Mouse (Mus musculus): ENCODE results near the gene Rnf207. TPM values are rescaled to one million over a fixed set of nuclear protein-coding genes. Genes with fewer than 3 reads are reported as not detected.

Rnf207 gene
- polyA plus RNA-seq, 1 experiment, result not detected

DNA sequence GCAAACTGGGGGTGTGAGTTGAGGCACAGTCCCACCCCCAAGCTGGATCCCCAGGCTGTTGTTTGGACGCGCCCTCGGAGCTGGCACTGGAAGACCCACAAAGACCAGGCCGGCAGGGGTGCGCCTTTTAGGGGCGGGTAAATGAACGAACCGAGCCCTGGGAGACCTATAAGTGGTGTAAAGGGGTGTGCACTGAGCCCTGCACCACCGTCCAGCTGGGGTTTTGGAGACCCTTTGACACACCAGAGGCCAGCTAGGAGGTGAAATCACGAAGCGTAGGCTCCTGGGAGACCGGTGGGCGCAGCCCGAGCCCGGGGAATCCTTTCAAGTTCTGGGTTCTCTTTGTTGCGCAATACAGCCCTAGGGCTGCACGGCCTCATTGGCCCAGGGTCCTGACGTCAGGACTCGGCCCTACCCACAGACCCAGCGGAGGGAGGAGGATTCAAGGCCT, 44.1 kb downstream of the Rnf207 start:
- peak overlapping the region; percentile 36 for H3K4me3 ChIP-seq (ENCODE audit: insufficient read depth, low read length)
- no peak for TF ChIP-seq POLR2A (IDR thresholded peaks at IDR 0.05; ENCODE audit: borderline replicate concordance, low read depth, low read length)
- no peak for TF ChIP-seq CTCF (IDR thresholded peaks at IDR 0.05; ENCODE audit: low read depth, low read length)
- no peaks in the 10 kb centered on the region for H3K4me1 ChIP-seq (ENCODE audit: control insufficient read depth, insufficient read depth, low read length)
- H3K27ac ChIP-seq (ENCODE audit: insufficient read depth, low read depth, low read length), result no peak overlapping the region

- Histone ChIP-seq H3K4me3 (ENCODE audit: insufficient read depth, low read length) (peak within 1 kb of the TSS; percentile 36), H3K4me1 (ENCODE audit: control insufficient read depth, insufficient read depth, low read length) (no peaks in the 10 kb centered on the region), H3K27ac (ENCODE audit: insufficient read depth, low read depth, low read length) (no peak within 1 kb of the TSS)
- TF ChIP-seq CTCF (IDR thresholded peaks at IDR 0.05; ENCODE audit: low read depth, low read length) (no peak), POLR2A (IDR thresholded peaks at IDR 0.05; ENCODE audit: borderline replicate concordance, low read depth, low read length) (no peak)
These were observed 45.1 kb downstream of the Rnf207 start, which contains the start of gene Gpr153 for GRCm38 (mm10) chr4:152273621-152274236. TSS of gene Gpr153 (plus strand) at chr4:152274232.

- H3K27ac ChIP-seq (ENCODE audit: insufficient read depth, low read depth, low read length), result no peak overlapping the region
- TF ChIP-seq CTCF (IDR thresholded peaks at IDR 0.05; ENCODE audit: low read depth, low read length) (no peak), POLR2A (IDR thresholded peaks at IDR 0.05; ENCODE audit: borderline replicate concordance, low read depth, low read length) (no peak)
- H3K4me1 ChIP-seq (ENCODE audit: control insufficient read depth, insufficient read depth, low read length), result no peaks in the 10 kb centered on the region
- H3K4me3 ChIP-seq (ENCODE audit: insufficient read depth, low read length), result no peak overlapping the region
These were observed 45.6 kb downstream of the Rnf207 start for GRCm38 (mm10) chr4:152273191-152273590.

GRCm38 (mm10) chr4:152272449-152273049, 46.2 kb downstream of the Rnf207 start:
- H3K27ac ChIP-seq (ENCODE audit: insufficient read depth, low read depth, low read length), result no peak overlapping the region

DNA sequence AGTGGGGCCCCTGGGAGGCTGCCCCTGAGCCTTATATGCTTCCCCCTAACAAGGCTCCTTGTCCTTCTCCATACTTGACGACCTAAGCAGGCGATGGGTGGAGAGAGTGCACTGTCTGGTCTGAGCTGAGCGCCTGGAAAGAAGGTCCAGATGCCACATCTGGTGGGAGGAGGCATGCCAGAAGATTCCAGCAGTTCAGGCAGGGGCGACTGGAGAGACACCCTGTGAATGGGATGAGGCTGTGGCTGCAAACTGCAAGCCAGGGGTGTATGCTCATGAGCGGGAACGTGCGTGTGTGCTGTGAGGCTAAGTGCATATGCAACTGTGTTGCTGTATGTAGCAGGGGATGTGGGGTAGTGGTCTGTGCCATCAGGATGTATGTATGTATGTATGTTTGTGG, 46.8 kb downstream of the Rnf207 start:
- Histone ChIP-seq H3K27ac (ENCODE audit: insufficient read depth, low read depth, low read length) (no peak overlapping the region), H3K4me3 (ENCODE audit: insufficient read depth, low read length) (no peak overlapping the region), H3K4me1 (ENCODE audit: control insufficient read depth, insufficient read depth, low read length) (no peaks in the 10 kb centered on the region)
- TF ChIP-seq CTCF (IDR thresholded peaks at IDR 0.05; ENCODE audit: low read depth, low read length) (no peak), POLR2A (IDR thresholded peaks at IDR 0.05; ENCODE audit: borderline replicate concordance, low read depth, low read length) (no peak)

More at GRCm38 (mm10) chr4:152272449-152273049, 46.2 kb downstream of the Rnf207 start:
- H3K4me3 ChIP-seq (ENCODE audit: insufficient read depth, low read length), result no peak overlapping the region
- H3K4me1 ChIP-seq (ENCODE audit: control insufficient read depth, insufficient read depth, low read length), result no peaks in the 10 kb centered on the region
- TF ChIP-seq CTCF (IDR thresholded peaks at IDR 0.05; ENCODE audit: low read depth, low read length) (peak; percentile 28; the same call in 1 of the 2 replicates), POLR2A (IDR thresholded peaks at IDR 0.05; ENCODE audit: borderline replicate concordance, low read depth, low read length) (no peak)

- Histone ChIP-seq H3K27ac (ENCODE audit: insufficient read depth, low read depth, low read length) (no peak overlapping the region), H3K4me1 (ENCODE audit: control insufficient read depth, insufficient read depth, low read length) (no peaks in the 10 kb centered on the region), H3K4me3 (ENCODE audit: insufficient read depth, low read length) (no peak overlapping the region)
- TF ChIP-seq POLR2A (IDR thresholded peaks at IDR 0.05; ENCODE audit: borderline replicate concordance, low read depth, low read length) (no peak), CTCF (IDR thresholded peaks at IDR 0.05; ENCODE audit: low read depth, low read length) (no peak)
These were observed 47.5 kb downstream of the Rnf207 start for GRCm38 (mm10) chr4:152271334-152271733.

- no peak overlapping the region for H3K27ac ChIP-seq (ENCODE audit: insufficient read depth, low read depth, low read length)
- no peak overlapping the region for H3K4me3 ChIP-seq (ENCODE audit: insufficient read depth, low read length)
- no peak for TF ChIP-seq POLR2A (IDR thresholded peaks at IDR 0.05; ENCODE audit: borderline replicate concordance, low read depth, low read length)
- TF ChIP-seq CTCF (IDR thresholded peaks at IDR 0.05; ENCODE audit: low read depth, low read length), result no peak
- no peaks in the 10 kb centered on the region for H3K4me1 ChIP-seq (ENCODE audit: control insufficient read depth, insufficient read depth, low read length)
These were observed 48.2 kb downstream of the Rnf207 start for GRCm38 (mm10) chr4:152270599-152270998.

GRCm38 (mm10) chr4:152269967-152270366, 48.8 kb downstream of the Rnf207 start:
- Histone ChIP-seq H3K27ac (ENCODE audit: insufficient read depth, low read depth, low read length) (no peak overlapping the region), H3K4me3 (ENCODE audit: insufficient read depth, low read length) (no peak overlapping the region), H3K4me1 (ENCODE audit: control insufficient read depth, insufficient read depth, low read length) (no peaks in the 10 kb centered on the region)
- TF ChIP-seq POLR2A (IDR thresholded peaks at IDR 0.05; ENCODE audit: borderline replicate concordance, low read depth, low read length) (no peak), CTCF (IDR thresholded peaks at IDR 0.05; ENCODE audit: low read depth, low read length) (no peak)

DNA sequence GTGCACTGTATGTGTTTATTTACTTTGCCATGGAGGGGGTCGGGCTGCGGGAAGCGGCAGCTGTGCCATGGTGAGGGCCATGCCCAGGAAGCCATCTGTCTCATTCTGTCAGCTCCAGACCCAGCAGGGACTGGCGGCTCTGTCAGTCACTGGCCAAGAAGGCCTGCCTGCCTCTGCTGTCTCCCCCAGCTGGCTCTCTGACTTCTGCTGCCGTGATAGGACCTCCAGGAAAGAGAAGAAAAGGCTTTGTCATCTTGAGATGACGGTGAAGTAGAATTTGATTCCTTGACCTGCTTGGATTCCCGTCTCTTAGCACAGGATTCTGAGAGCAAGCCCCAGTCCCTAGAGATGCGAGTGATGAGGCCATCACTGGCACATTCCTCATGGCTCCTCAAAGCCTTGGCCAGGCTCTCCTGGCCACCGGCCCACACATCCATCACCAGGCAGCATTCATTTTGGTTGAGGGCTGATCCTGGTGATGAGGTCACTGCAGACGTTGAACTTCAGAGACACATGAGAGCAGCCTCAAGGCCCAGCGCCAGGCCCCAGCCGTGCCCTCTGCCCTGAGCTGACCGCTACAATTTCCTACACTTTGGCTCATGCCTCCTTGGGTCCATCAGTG, 50.9 kb downstream of the Rnf207 start:
- no peak for TF ChIP-seq POLR2A (IDR thresholded peaks at IDR 0.05; ENCODE audit: borderline replicate concordance, low read depth, low read length)
- no peak overlapping the region for H3K27ac ChIP-seq (ENCODE audit: insufficient read depth, low read depth, low read length)
- 0 out of 2 replicates have a peak, but pooled peaks cover 4% of the 10 kb centered on the region for H3K4me1 ChIP-seq (ENCODE audit: control insufficient read depth, insufficient read depth, low read length)

More for the DNA sequence above, 50.9 kb downstream of the Rnf207 start:
- no peak overlapping the region for H3K4me3 ChIP-seq (ENCODE audit: insufficient read depth, low read length)

Data from bone marrow macrophage, adult 2 months (primary cell).